Mouse (Mus musculus) heart, adult 2 months (tissue): Measurements from ENCODE around the gene Dock1. TPM values are rescaled to one million over a fixed set of nuclear protein-coding genes. Genes with fewer than 3 reads are reported as not detected.

ENCODE experiments used
- DNase-seq, 2 experiments: peaks; one replicate each; pipeline ENCODE4 v3.0.0; 2021
- H3K27ac ChIP-seq: fragments of 200-600 bp; 2 replicates; pipeline ENCODE4 v1.8.1; 2022
- H3K27me3 ChIP-seq: fragments of 200-500 bp; 2 replicates; pipeline ENCODE4 v1.6.1; 2012; ENCODE audit warnings: mild to moderate bottlenecking, low read length, inconsistent platforms, mixed read lengths; ENCODE audit not compliant: control insufficient read depth, insufficient read depth
- H3K36me3 ChIP-seq: fragments of 200-500 bp; 2 replicates; pipeline ENCODE4 v1.6.1; 2012; ENCODE audit warnings: low read length, inconsistent platforms; ENCODE audit not compliant: control insufficient read depth, insufficient read depth
- H3K4me1 ChIP-seq: fragments of 200-500 bp; 2 replicates; pipeline ENCODE4 v1.6.1; 2011; ENCODE audit warnings: low read length; ENCODE audit not compliant: control insufficient read depth, insufficient read depth
- H3K4me3 ChIP-seq: fragments of 200-600 bp; 2 replicates; pipeline ENCODE4 v1.8.1; 2022
- H3K79me2 ChIP-seq: fragments of 200-500 bp; replicated peaks from 2 replicates; pipeline ENCODE4 v1.6.1; 2012; ENCODE audit warnings: mild to moderate bottlenecking, inconsistent platforms, low read length, moderate library complexity, mixed read lengths; ENCODE audit not compliant: control insufficient read depth, insufficient read depth
- H3K9ac ChIP-seq: fragments of 200-500 bp; 2 replicates; pipeline ENCODE4 v1.6.1; 2012; ENCODE audit warnings: low read depth, mild to moderate bottlenecking, control low read depth, inconsistent platforms, low read length, mixed read lengths
- CTCF ChIP-seq: fragments of 200-600 bp; IDR thresholded peaks from 2 replicates; pipeline ENCODE4 v1.8.1; 2022; ENCODE audit warnings: antibody characterized with exemption, mild to moderate bottlenecking, moderate library complexity
- EP300 ChIP-seq: fragments of 200-500 bp; IDR thresholded peaks from 2 replicates; pipeline ENCODE4 v1.6.1; 2011; ENCODE audit warnings: low read depth, low read length, control low read depth; ENCODE audit not compliant: insufficient read depth
- POLR2A ChIP-seq: fragments of 200-500 bp; IDR thresholded peaks from 2 replicates; pipeline ENCODE4 v1.6.1; 2011; ENCODE audit warnings: mild to moderate bottlenecking, low read depth, low read length, control low read depth; ENCODE audit not compliant: insufficient read depth
- WGBS: fragments of 180-500 bp; shearing (Covaris S2); methylation state at CpG from one replicate; pipeline ENCODE4 v1.1.7; 2018; 5-methylcytosine and 5-hydroxymethylcytosine counted together
- intact Hi-C: fragments of 180-260 bp; cut with DNase I; formaldehyde crosslinking; loops from one replicate; pipeline ENCODE4 v1.15.1; 2025
- polyA plus RNA-seq: library from polyadenylated mRNA; depleted of rRNA; stranded (reverse); fragments of >200 nt; gene quantifications from 2 replicates; pipeline ENCODE4 v1.2.3, GENCODE M21; 2012
- total RNA-seq, 2 experiments: library from RNA; stranded (reverse); gene quantifications; 2 replicates each; pipeline ENCODE4 v1.2.3; 2021

The Dock1 gene
- total and polyA plus RNA-seq, 3 experiments = 8.3 to 25.6 (median 25.4) TPM

GRCm38 (mm10) chr7:134748376-134748775 lies 77.9 kb downstream of the Dock1 start:
- H3K4me3 ChIP-seq = no peak overlapping the region
- H3K9ac ChIP-seq = no peak overlapping the region
- 98% methylated on average over 3 of the region's 3 CpGs for WGBS
- no peak for DNase-seq
- no peak overlapping the region for H3K27ac ChIP-seq
- no peaks in the 10 kb centered on the region for H3K4me1 ChIP-seq
- no peaks in the 10 kb centered on the region for H3K79me2 ChIP-seq
- intact Hi-C loops = no loop called here
- H3K27me3 ChIP-seq = no peaks in the 10 kb centered on the region
- no peak for TF ChIP-seq POLR2A
- no peak for TF ChIP-seq CTCF
- no peak for TF ChIP-seq EP300
- no peaks in the 10 kb centered on the region for H3K36me3 ChIP-seq

GRCm38 (mm10) chr7:134749613-134750012 lies 79.2 kb downstream of the Dock1 start:
- intact Hi-C loops = no loop called here
- no peaks in the 10 kb centered on the region for H3K36me3 ChIP-seq
- WGBS = 89% methylated on average over 1 of the region's 1 CpGs
- no peaks in the 10 kb centered on the region for H3K79me2 ChIP-seq
- H3K9ac ChIP-seq = no peak overlapping the region
- H3K4me3 ChIP-seq = no peak overlapping the region
- no peaks in the 10 kb centered on the region for H3K27me3 ChIP-seq
- TF ChIP-seq POLR2A = no peak
- TF ChIP-seq EP300 = no peak
- TF ChIP-seq CTCF = no peak
- DNase-seq = no peak
- no peaks in the 10 kb centered on the region for H3K4me1 ChIP-seq
- no peak overlapping the region for H3K27ac ChIP-seq

GRCm38 (mm10) chr7:134751496-134751895 lies 81.0 kb downstream of the Dock1 start:
- H3K79me2 ChIP-seq = no peaks in the 10 kb centered on the region
- no peak overlapping the region for H3K9ac ChIP-seq
- no peak overlapping the region for H3K27ac ChIP-seq
- no peaks in the 10 kb centered on the region for H3K27me3 ChIP-seq
- TF ChIP-seq POLR2A = no peak
- TF ChIP-seq CTCF = no peak
- no peak for TF ChIP-seq EP300
- intact Hi-C loops = no loop called here
- no peak overlapping the region for H3K4me3 ChIP-seq
- H3K4me1 ChIP-seq = no peaks in the 10 kb centered on the region
- DNase-seq = no peak
- no peaks in the 10 kb centered on the region for H3K36me3 ChIP-seq
- 96% methylated on average over 3 of the region's 3 CpGs for WGBS

- H3K27me3 ChIP-seq = no peaks in the 10 kb centered on the region
- H3K9ac ChIP-seq = no peak overlapping the region
- no peak overlapping the region for H3K27ac ChIP-seq
- intact Hi-C loops = no loop called here
- H3K4me1 ChIP-seq = no peaks in the 10 kb centered on the region
- no peak for DNase-seq
- H3K36me3 ChIP-seq = no peaks in the 10 kb centered on the region
- H3K4me3 ChIP-seq = no peak overlapping the region
- WGBS = 69% methylated on average over 5 of the region's 5 CpGs
- TF ChIP-seq POLR2A (no peak), EP300 (no peak), CTCF (no peak)
- no peaks in the 10 kb centered on the region for H3K79me2 ChIP-seq
Observed at GRCm38 (mm10) chr7:134753417-134753816, 83.0 kb downstream of the Dock1 start.

GRCm38 (mm10) chr7:134757605-134758004 lies 87.2 kb downstream of the Dock1 start:
- no peaks in the 10 kb centered on the region for H3K36me3 ChIP-seq
- no peak for TF ChIP-seq POLR2A
- TF ChIP-seq EP300 = no peak
- TF ChIP-seq CTCF = no peak

GRCm38 (mm10) chr7:134761799-134762198 lies 91.3 kb downstream of the Dock1 start:
- Histone ChIP-seq H3K36me3 (no peaks in the 10 kb centered on the region), H3K4me1 (no peaks in the 10 kb centered on the region)

More at GRCm38 (mm10) chr7:134757605-134758004, 87.2 kb downstream of the Dock1 start:
- Histone ChIP-seq H3K27ac (no peak overlapping the region), H3K9ac (no peak overlapping the region), H3K27me3 (no peaks in the 10 kb centered on the region), H3K4me1 (no peaks in the 10 kb centered on the region), H3K79me2 (no peaks in the 10 kb centered on the region), H3K4me3 (no peak overlapping the region)
- DNase-seq = no peak
- intact Hi-C loops = no loop called here
- WGBS = 70% methylated on average over 7 of the region's 7 CpGs

GRCm38 (mm10) chr7:134765130-134765529 lies 94.7 kb downstream of the Dock1 start:
- Histone ChIP-seq H3K79me2 (no peaks in the 10 kb centered on the region), H3K4me3 (no peak overlapping the region), H3K36me3 (no peaks in the 10 kb centered on the region), H3K27me3 (no peaks in the 10 kb centered on the region), H3K9ac (no peak overlapping the region), H3K27ac (no peak overlapping the region), H3K4me1 (no peaks in the 10 kb centered on the region)
- 84% methylated on average over 13 of the region's 13 CpGs for WGBS
- intact Hi-C loops = no loop called here
- DNase-seq = no peak
- TF ChIP-seq EP300 (no peak), CTCF (no peak), POLR2A (no peak)

More at GRCm38 (mm10) chr7:134761799-134762198, 91.3 kb downstream of the Dock1 start:
- no peaks in the 10 kb centered on the region for H3K79me2 ChIP-seq
- intact Hi-C loops = no loop called here
- WGBS = 89% methylated on average over 4 of the region's 4 CpGs
- H3K27me3 ChIP-seq = no peaks in the 10 kb centered on the region
- no peak overlapping the region for H3K4me3 ChIP-seq
- H3K27ac ChIP-seq = no peak overlapping the region
- H3K9ac ChIP-seq = no peak overlapping the region
- TF ChIP-seq POLR2A (no peak), CTCF (no peak), EP300 (no peak)
- no peak for DNase-seq
